16 mouse cellular contexts compared by ENCODE assay signal in genomic region chr12:50295549-50295948, GRCm38 (mm10).
DNase-seq lines count a peak whose midpoint lies in the region; ATAC-seq and TF ChIP-seq lines count a peak whose summit lies in the region.
"Had no signal": no experiment of that assay in that cellular context is flagged by ENCODE, and none has a peak within 500 bp of the region (broad histone marks: within the 10 kb centered on the region; RNA-seq: fewer than 3 reads in every experiment).

No protein-coding gene starts in this region.

- 44% methylated on average over 2 of the region's 2 CpGs for WGBS in embryonic facial prominence, embryonic 14.5 days
- WGBS in embryonic facial prominence, embryonic 10.5 days, result 65% methylated on average over 2 of the region's 2 CpGs
- WGBS in forebrain, embryonic 15.5 days, result 3% methylated on average over 2 of the region's 2 CpGs
- WGBS in midbrain, embryonic 14.5 days, result 7% methylated on average over 2 of the region's 2 CpGs
- 69% methylated on average over 2 of the region's 2 CpGs for WGBS in stomach, postnatal 0 days
- 69% methylated on average over 2 of the region's 2 CpGs for WGBS in heart, adult 2 months

- no peak for TF ChIP-seq CTCF in stomach, postnatal 0 days (IDR thresholded peaks at IDR 0.05; ENCODE audit: low read depth)
- no peak for TF ChIP-seq CTCF in heart, adult 2 months (IDR thresholded peaks at IDR 0.05)

- peak; percentile 20 for DNase-seq in embryonic facial prominence, embryonic 14.5 days (ENCODE audit: low spot score)
- no peak for DNase-seq in embryonic facial prominence, embryonic 10.5 days (ENCODE audit: low spot score)
- DNase-seq in Muller cell, postnatal 12 days (ENCODE audit: inconsistent ontology term), result peak; percentile 31
- DNase-seq in midbrain, embryonic 14.5 days, result peak; percentile 71
- no peak for DNase-seq in heart, postnatal 25 days (ENCODE audit: low spot score)
- DNase-seq in stomach, postnatal 0 days (ENCODE audit: low spot score), result no peak
- no peak for DNase-seq in heart, adult 2 months
- DNase-seq: heart, postnatal 10 days; kidney, postnatal 25 days; thymus, postnatal 36 days had no signal

- ATAC-seq in embryonic facial prominence, embryonic 14.5 days (ENCODE audit: low read depth), result no peak
- ATAC-seq in forebrain, embryonic 15.5 days (replicated peaks), result peak; percentile 96
- ATAC-seq in midbrain, embryonic 14.5 days (ENCODE audit: low FRiP score, low TSS enrichment), result peak; percentile 79
- no peak for ATAC-seq in stomach, postnatal 0 days (ENCODE audit: low FRiP score, low TSS enrichment)
- ATAC-seq: intestine, embryonic 16.5 days had no signal

- no peak overlapping the region for H3K9ac ChIP-seq in embryonic facial prominence, embryonic 14.5 days (ENCODE audit: low read depth, low read length)
- H3K9ac ChIP-seq in forebrain, embryonic 15.5 days (replicated peaks), result no peak overlapping the region
- H3K9ac ChIP-seq in midbrain, embryonic 14.5 days (replicated peaks; ENCODE audit: low read length), result no peak overlapping the region
- H3K9ac ChIP-seq in stomach, postnatal 0 days (ENCODE audit: low read length), result no peak overlapping the region
- no peak overlapping the region for H3K9ac ChIP-seq in heart, adult 2 months (ENCODE audit: low read depth, low read length)
- H3K9ac ChIP-seq: embryonic facial prominence, embryonic 13.5 days; limb, embryonic 13.5 days; stomach, embryonic 15.5 days had no signal

- no peaks in the 10 kb centered on the region for H3K79me2 ChIP-seq in heart, adult 2 months (replicated peaks; ENCODE audit: control insufficient read depth, insufficient read depth, low read length)

- H3K4me2 ChIP-seq in embryonic facial prominence, embryonic 14.5 days (ENCODE audit: low read depth, low read length), result no peak overlapping the region
- 0 out of 2 replicates have a peak overlapping the region, but pooled peaks have one; percentile 5 for H3K4me2 ChIP-seq in forebrain, embryonic 15.5 days (replicated peaks)
- H3K4me2 ChIP-seq in midbrain, embryonic 14.5 days (ENCODE audit: low read length), result no peak overlapping the region
- H3K4me2 ChIP-seq in stomach, postnatal 0 days (replicated peaks; ENCODE audit: low read depth), result no peak overlapping the region
- H3K4me2 ChIP-seq: embryonic facial prominence, embryonic 13.5 days; limb, embryonic 13.5 days; stomach, embryonic 15.5 days had no signal

- no peak for TF ChIP-seq EP300 in stomach, postnatal 0 days (optimal IDR thresholded peaks at IDR 0.05)
- TF ChIP-seq EP300 in heart, adult 2 months (IDR thresholded peaks at IDR 0.05; ENCODE audit: insufficient read depth, low read depth, low read length), result no peak

- H3K27me3 ChIP-seq in embryonic facial prominence, embryonic 14.5 days (replicated peaks; ENCODE audit: control insufficient read depth, insufficient read depth, low read length), result no peaks in the 10 kb centered on the region
- H3K27me3 ChIP-seq in embryonic facial prominence, embryonic 10.5 days (replicated peaks; ENCODE audit: low read depth, poor library complexity, severe bottlenecking), result peaks cover 10% of the 10 kb centered on the region
- H3K27me3 ChIP-seq in forebrain, embryonic 15.5 days, result no peaks in the 10 kb centered on the region
- H3K27me3 ChIP-seq in midbrain, embryonic 14.5 days (ENCODE audit: control insufficient read depth, insufficient read depth, low read length), result peaks cover 5% of the 10 kb centered on the region; the same call in 1 of the 2 replicates
- H3K27me3 ChIP-seq in stomach, postnatal 0 days (ENCODE audit: control insufficient read depth, insufficient read depth, low read length), result no peaks in the 10 kb centered on the region
- no peaks in the 10 kb centered on the region for H3K27me3 ChIP-seq in heart, adult 2 months (ENCODE audit: control insufficient read depth, insufficient read depth, low read length)
- H3K27me3 ChIP-seq: embryonic facial prominence, embryonic 13.5 days; limb, embryonic 13.5 days; stomach, embryonic 15.5 days had no signal

- no peak overlapping the region for H3K4me3 ChIP-seq in embryonic facial prominence, embryonic 14.5 days (ENCODE audit: low read depth, low read length)
- no peak overlapping the region for H3K4me3 ChIP-seq in embryonic facial prominence, embryonic 10.5 days
- no peak overlapping the region for H3K4me3 ChIP-seq in forebrain, embryonic 15.5 days
- no peak overlapping the region for H3K4me3 ChIP-seq in midbrain, embryonic 14.5 days (replicated peaks; ENCODE audit: low read depth, low read length)
- no peak overlapping the region for H3K4me3 ChIP-seq in stomach, postnatal 0 days (ENCODE audit: low read depth, low read length)
- H3K4me3 ChIP-seq in heart, adult 2 months, result no peak overlapping the region
- H3K4me3 ChIP-seq: embryonic facial prominence, embryonic 13.5 days; left cerebral cortex, adult 2 months; limb, embryonic 13.5 days; stomach, embryonic 15.5 days had no signal

- H3K9me3 ChIP-seq in embryonic facial prominence, embryonic 14.5 days (ENCODE audit: control insufficient read depth, low read length), result no peaks in the 10 kb centered on the region
- H3K9me3 ChIP-seq in embryonic facial prominence, embryonic 10.5 days, result no peaks in the 10 kb centered on the region
- H3K9me3 ChIP-seq in forebrain, embryonic 15.5 days, result no peaks in the 10 kb centered on the region
- no peaks in the 10 kb centered on the region for H3K9me3 ChIP-seq in midbrain, embryonic 14.5 days (ENCODE audit: control insufficient read depth, low read length)
- no peaks in the 10 kb centered on the region for H3K9me3 ChIP-seq in stomach, postnatal 0 days (ENCODE audit: control insufficient read depth, low read length)
- H3K9me3 ChIP-seq: embryonic facial prominence, embryonic 13.5 days; limb, embryonic 13.5 days; stomach, embryonic 15.5 days had no signal

- no peaks in the 10 kb centered on the region for H3K36me3 ChIP-seq in embryonic facial prominence, embryonic 14.5 days (ENCODE audit: control insufficient read depth, insufficient read depth, low read length)
- no peaks in the 10 kb centered on the region for H3K36me3 ChIP-seq in embryonic facial prominence, embryonic 10.5 days (replicated peaks)
- no peaks in the 10 kb centered on the region for H3K36me3 ChIP-seq in forebrain, embryonic 15.5 days
- H3K36me3 ChIP-seq in midbrain, embryonic 14.5 days (ENCODE audit: control insufficient read depth, insufficient read depth, low read length), result no peaks in the 10 kb centered on the region
- no peaks in the 10 kb centered on the region for H3K36me3 ChIP-seq in stomach, postnatal 0 days (ENCODE audit: control insufficient read depth, insufficient read depth, low read length)
- no peaks in the 10 kb centered on the region for H3K36me3 ChIP-seq in heart, adult 2 months (ENCODE audit: control insufficient read depth, insufficient read depth, low read length)
- H3K36me3 ChIP-seq: embryonic facial prominence, embryonic 13.5 days; limb, embryonic 13.5 days; stomach, embryonic 15.5 days had no signal

- no peaks in the 10 kb centered on the region for H3K4me1 ChIP-seq in embryonic facial prominence, embryonic 14.5 days (ENCODE audit: control insufficient read depth, insufficient read depth, low read length)
- no peaks in the 10 kb centered on the region for H3K4me1 ChIP-seq in embryonic facial prominence, embryonic 10.5 days
- peaks cover 21% of the 10 kb centered on the region for H3K4me1 ChIP-seq in forebrain, embryonic 15.5 days
- H3K4me1 ChIP-seq in midbrain, embryonic 14.5 days (ENCODE audit: control insufficient read depth, insufficient read depth, low read length), result no peaks in the 10 kb centered on the region
- H3K4me1 ChIP-seq in stomach, postnatal 0 days (replicated peaks; ENCODE audit: control insufficient read depth, insufficient read depth), result no peaks in the 10 kb centered on the region
- no peaks in the 10 kb centered on the region for H3K4me1 ChIP-seq in heart, adult 2 months (ENCODE audit: control insufficient read depth, insufficient read depth, low read length)
- H3K4me1 ChIP-seq: embryonic facial prominence, embryonic 13.5 days; limb, embryonic 13.5 days; stomach, embryonic 15.5 days had no signal

- H3K27ac ChIP-seq in embryonic facial prominence, embryonic 14.5 days (replicated peaks; ENCODE audit: low read depth, low read length), result no peak overlapping the region
- no peak overlapping the region for H3K27ac ChIP-seq in embryonic facial prominence, embryonic 10.5 days (replicated peaks)
- H3K27ac ChIP-seq in forebrain, embryonic 15.5 days (replicated peaks), result peak overlapping the region; percentile 70; the same call in 1 of the 2 replicates
- H3K27ac ChIP-seq in midbrain, embryonic 14.5 days (replicated peaks; ENCODE audit: low read depth, low read length), result no peak overlapping the region
- H3K27ac ChIP-seq in stomach, postnatal 0 days (replicated peaks), result no peak overlapping the region
- no peak overlapping the region for H3K27ac ChIP-seq in heart, adult 2 months
- H3K27ac ChIP-seq: embryonic facial prominence, embryonic 13.5 days; left cerebral cortex, adult 2 months; limb, embryonic 13.5 days; stomach, embryonic 15.5 days had no signal

- intact Hi-C loops in heart, postnatal 25 days (cut with DNase I), result no loop called here
- intact Hi-C loops in heart, adult 2 months (cut with DNase I), result no loop called here

- no peak for TF ChIP-seq POLR2A in heart, adult 2 months (IDR thresholded peaks at IDR 0.05; ENCODE audit: insufficient read depth, low read depth, low read length)

Comparison
In these comparisons a context has a peak if more than half of its experiments do, and no peak if none do; other contexts are left out.
1. DNase-seq: peak in embryonic facial prominence, embryonic 14.5 days (single experiment), Muller cell, postnatal 12 days (single experiment) and midbrain, embryonic 14.5 days (single experiment); none in embryonic facial prominence, embryonic 10.5 days (single experiment), heart, postnatal 25 days (single experiment), stomach, postnatal 0 days (single experiment) and heart, adult 2 months (0 of 2).
2. ATAC-seq: peak in forebrain, embryonic 15.5 days (single experiment) and midbrain, embryonic 14.5 days (single experiment); none in embryonic facial prominence, embryonic 14.5 days (single experiment) and stomach, postnatal 0 days (single experiment).